ENCODE assay signal across 23 mouse cellular contexts in genomic region chr9:22613271-22613824, GRCm38 (mm10).
DNase-seq lines count a peak whose midpoint lies in the region; ATAC-seq and TF ChIP-seq lines count a peak whose summit lies in the region.
"Had no signal": no experiment of that assay in that cellular context is flagged by ENCODE, and none has a peak within 500 bp of the region (broad histone marks: within the 10 kb centered on the region; RNA-seq: fewer than 3 reads in every experiment).

No protein-coding gene starts in this region.

- WGBS in embryonic facial prominence, embryonic 14.5 days: 61% methylated on average over 6 of the region's 6 CpGs
- WGBS in embryonic facial prominence, embryonic 10.5 days: 92% methylated on average over 6 of the region's 6 CpGs
- 76% methylated on average over 6 of the region's 6 CpGs for WGBS in midbrain, embryonic 12.5 days
- 45% methylated on average over 6 of the region's 6 CpGs for WGBS in midbrain, postnatal 0 days
- 77% methylated on average over 6 of the region's 6 CpGs for WGBS in kidney, embryonic 15.5 days

- TF ChIP-seq CTCF in layer of hippocampus, adult 2 months (conservative IDR thresholded peaks at IDR 0.05): no peak
- no peak for TF ChIP-seq CTCF in midbrain, postnatal 0 days (IDR thresholded peaks at IDR 0.05)
- TF ChIP-seq CTCF in brain, embryonic 14.5 days (IDR thresholded peaks at IDR 0.05; ENCODE audit: borderline replicate concordance, extremely low read depth, insufficient read depth, insufficient read length): no peak

- no peak for TF ChIP-seq POLR2A in brain, embryonic 14.5 days (IDR thresholded peaks at IDR 0.05; ENCODE audit: borderline replicate concordance, extremely low read depth, insufficient read depth, insufficient read length, poor library complexity, severe bottlenecking)

- H3K27ac ChIP-seq in embryonic facial prominence, embryonic 14.5 days (replicated peaks; ENCODE audit: low read depth, low read length): no peak overlapping the region
- no peak overlapping the region for H3K27ac ChIP-seq in embryonic facial prominence, embryonic 10.5 days (replicated peaks)
- H3K27ac ChIP-seq in layer of hippocampus, adult 2 months: no peak overlapping the region
- no peak overlapping the region for H3K27ac ChIP-seq in midbrain, embryonic 12.5 days (replicated peaks)
- H3K27ac ChIP-seq in midbrain, postnatal 0 days (ENCODE audit: low read depth, low read length): no peak overlapping the region
- no peak overlapping the region for H3K27ac ChIP-seq in kidney, embryonic 15.5 days
- H3K27ac ChIP-seq: heart, adult 2 months; hindbrain, embryonic 15.5 days; liver, embryonic 12.5 days; neural tube, embryonic 15.5 days had no signal

- H3K9me3 ChIP-seq in embryonic facial prominence, embryonic 14.5 days (ENCODE audit: control insufficient read depth, low read length): no peaks in the 10 kb centered on the region
- no peaks in the 10 kb centered on the region for H3K9me3 ChIP-seq in embryonic facial prominence, embryonic 10.5 days
- 0 out of 2 replicates have a peak, but pooled peaks cover 4% of the 10 kb centered on the region for H3K9me3 ChIP-seq in midbrain, embryonic 12.5 days
- 0 out of 2 replicates have a peak, but pooled peaks cover 3% of the 10 kb centered on the region for H3K9me3 ChIP-seq in midbrain, postnatal 0 days (ENCODE audit: low read length)
- no peaks in the 10 kb centered on the region for H3K9me3 ChIP-seq in kidney, embryonic 15.5 days (replicated peaks)
- H3K9me3 ChIP-seq: G1E; hindbrain, embryonic 15.5 days; liver, embryonic 12.5 days; neural tube, embryonic 15.5 days had no signal

- H3K4me1 ChIP-seq in embryonic facial prominence, embryonic 14.5 days (ENCODE audit: control insufficient read depth, insufficient read depth, low read length): no peaks in the 10 kb centered on the region
- H3K4me1 ChIP-seq in embryonic facial prominence, embryonic 10.5 days: no peaks in the 10 kb centered on the region
- no peaks in the 10 kb centered on the region for H3K4me1 ChIP-seq in midbrain, embryonic 12.5 days
- H3K4me1 ChIP-seq in midbrain, postnatal 0 days (ENCODE audit: insufficient read depth, low read length): no peaks in the 10 kb centered on the region
- H3K4me1 ChIP-seq in kidney, embryonic 15.5 days: 0 out of 2 replicates have a peak, but pooled peaks cover 2% of the 10 kb centered on the region
- H3K4me1 ChIP-seq: hindbrain, embryonic 15.5 days; liver, embryonic 12.5 days; neural tube, embryonic 15.5 days had no signal

- H3K4me3 ChIP-seq in embryonic facial prominence, embryonic 14.5 days (ENCODE audit: low read depth, low read length): no peak overlapping the region
- H3K4me3 ChIP-seq in embryonic facial prominence, embryonic 10.5 days: no peak overlapping the region
- H3K4me3 ChIP-seq in layer of hippocampus, adult 2 months: no peak overlapping the region
- no peak overlapping the region for H3K4me3 ChIP-seq in midbrain, embryonic 12.5 days
- no peak overlapping the region for H3K4me3 ChIP-seq in midbrain, postnatal 0 days (ENCODE audit: low read depth, low read length)
- no peak overlapping the region for H3K4me3 ChIP-seq in kidney, embryonic 15.5 days (replicated peaks)
- H3K4me3 ChIP-seq: erythroblast, embryonic 14.5 days; heart, adult 2 months; hindbrain, embryonic 15.5 days; liver, embryonic 12.5 days; neural tube, embryonic 15.5 days had no signal

- ATAC-seq in embryonic facial prominence, embryonic 14.5 days (ENCODE audit: low read depth): no peak
- ATAC-seq in midbrain, embryonic 12.5 days (ENCODE audit: low FRiP score, low read depth): peak; percentile 41; the same call in 1 of the 2 replicates
- no peak for ATAC-seq in midbrain, postnatal 0 days (ENCODE audit: low FRiP score)
- no peak for ATAC-seq in kidney, embryonic 15.5 days (replicated peaks; ENCODE audit: low FRiP score)
- ATAC-seq: activated CD4-positive, CD25-positive, alpha-beta regulatory T cell, adult 4 months; intestine, embryonic 16.5 days; liver, embryonic 12.5 days had no signal

- H3K9ac ChIP-seq in embryonic facial prominence, embryonic 14.5 days (ENCODE audit: low read depth, low read length): no peak overlapping the region
- H3K9ac ChIP-seq in midbrain, embryonic 12.5 days (replicated peaks): no peak overlapping the region
- H3K9ac ChIP-seq in midbrain, postnatal 0 days (replicated peaks; ENCODE audit: low read length, poor library complexity, severe bottlenecking): no peak overlapping the region
- no peak overlapping the region for H3K9ac ChIP-seq in kidney, embryonic 15.5 days
- H3K9ac ChIP-seq: hindbrain, embryonic 15.5 days; liver, embryonic 12.5 days; neural tube, embryonic 15.5 days had no signal

- H3K36me3 ChIP-seq in embryonic facial prominence, embryonic 14.5 days (ENCODE audit: control insufficient read depth, insufficient read depth, low read length): no peaks in the 10 kb centered on the region; the same call in 1 of the 2 replicates
- no peaks in the 10 kb centered on the region for H3K36me3 ChIP-seq in embryonic facial prominence, embryonic 10.5 days (replicated peaks)
- H3K36me3 ChIP-seq in midbrain, embryonic 12.5 days: no peaks in the 10 kb centered on the region
- no peaks in the 10 kb centered on the region for H3K36me3 ChIP-seq in midbrain, postnatal 0 days (ENCODE audit: insufficient read depth, low read length)
- H3K36me3 ChIP-seq in kidney, embryonic 15.5 days: no peaks in the 10 kb centered on the region
- H3K36me3 ChIP-seq: G1E; hindbrain, embryonic 15.5 days; liver, embryonic 12.5 days; neural tube, embryonic 15.5 days had no signal

- H3K4me2 ChIP-seq in embryonic facial prominence, embryonic 14.5 days (ENCODE audit: low read depth, low read length): no peak overlapping the region
- H3K4me2 ChIP-seq in midbrain, embryonic 12.5 days (replicated peaks): no peak overlapping the region
- H3K4me2 ChIP-seq in midbrain, postnatal 0 days (ENCODE audit: low read depth, low read length, poor library complexity, severe bottlenecking): no peak overlapping the region
- no peak overlapping the region for H3K4me2 ChIP-seq in kidney, embryonic 15.5 days
- H3K4me2 ChIP-seq: hindbrain, embryonic 15.5 days; liver, embryonic 12.5 days; neural tube, embryonic 15.5 days had no signal

- no peaks in the 10 kb centered on the region for H3K27me3 ChIP-seq in embryonic facial prominence, embryonic 14.5 days (replicated peaks; ENCODE audit: control insufficient read depth, insufficient read depth, low read length)
- no peaks in the 10 kb centered on the region for H3K27me3 ChIP-seq in embryonic facial prominence, embryonic 10.5 days (replicated peaks; ENCODE audit: low read depth, poor library complexity, severe bottlenecking)
- H3K27me3 ChIP-seq in midbrain, embryonic 12.5 days: no peaks in the 10 kb centered on the region
- no peaks in the 10 kb centered on the region for H3K27me3 ChIP-seq in midbrain, postnatal 0 days (ENCODE audit: insufficient read depth, low read length)
- H3K27me3 ChIP-seq in kidney, embryonic 15.5 days: no peaks in the 10 kb centered on the region
- H3K27me3 ChIP-seq: hindbrain, embryonic 15.5 days; liver, embryonic 12.5 days; neural tube, embryonic 15.5 days had no signal

- DNase-seq in embryonic facial prominence, embryonic 14.5 days (ENCODE audit: low spot score): peak; percentile 62
- no peak for DNase-seq in embryonic facial prominence, embryonic 10.5 days (ENCODE audit: low spot score)
- peak; percentile 23 to 26 for DNase-seq in layer of hippocampus, adult 2 months (ENCODE audit: low spot score in 2 of 2)
- DNase-seq in layer of hippocampus, postnatal 10 days (ENCODE audit: low spot score in 2 of 2): no peak
- no peak for DNase-seq in midbrain, postnatal 0 days (ENCODE audit: low spot score)
- peak; percentile 83 for DNase-seq in brain, embryonic 14.5 days (ENCODE audit: low read depth)
- DNase-seq: cerebellum, adult 8-10 months; gastrocnemius, postnatal 25 days; heart, adult 2 months; heart, postnatal 36 days; kidney, postnatal 10 days; lung, postnatal 14 days; right cerebral cortex, postnatal 14 days; thymus, adult 2 months had no signal

Comparison
In these comparisons a context has a peak if more than half of its experiments do, and no peak if none do; other contexts are left out.
1. DNase-seq: peak in embryonic facial prominence, embryonic 14.5 days (single experiment), layer of hippocampus, adult 2 months (2 of 2) and brain, embryonic 14.5 days (single experiment); none in embryonic facial prominence, embryonic 10.5 days (single experiment), layer of hippocampus, postnatal 10 days (0 of 2) and midbrain, postnatal 0 days (single experiment).